Mouse (Mus musculus) megakaryocyte, embryonic 14.5 days (primary cell): Measurements from ENCODE around the gene Rbfox2. TPM values are rescaled to one million over a fixed set of nuclear protein-coding genes. Genes with fewer than 3 reads are reported as not detected.

ENCODE experiments used
- H3K27me3 ChIP-seq: replicated peaks from 2 replicates; pipeline ENCODE3; 2012; ENCODE audit warnings: inconsistent platforms
- H3K36me3 ChIP-seq: replicated peaks from 2 replicates; pipeline ENCODE3; 2012; ENCODE audit warnings: low read length, inconsistent platforms, mixed read lengths
- H3K4me1 ChIP-seq: 2 replicates; pipeline ENCODE4 v1.6.1; 2012; ENCODE audit warnings: inconsistent platforms
- H3K4me3 ChIP-seq: replicated peaks from 2 replicates; pipeline ENCODE3; 2012; ENCODE audit warnings: moderate library complexity, mild to moderate bottlenecking, inconsistent platforms
- H3K9me3 ChIP-seq: 2 replicates; pipeline ENCODE4 v1.6.1; 2012; ENCODE audit warnings: inconsistent platforms
- FLI1 ChIP-seq: IDR thresholded peaks from 2 replicates; pipeline ENCODE4 v1.6.1; 2012; ENCODE audit warnings: low read length, inconsistent platforms, mixed read lengths
- GATA1 ChIP-seq: IDR thresholded peaks from 3 replicates; pipeline ENCODE4 v1.6.1; 2012; ENCODE audit warnings: mixed read lengths, low read length, inconsistent platforms, borderline replicate concordance
- polyA plus RNA-seq: library from polyadenylated mRNA; stranded (reverse); fragments of >175 nt; gene quantifications from 2 replicates; pipeline ENCODE4 v1.2.3, GENCODE M21; 2012; ENCODE audit warnings: low replicate concordance; ENCODE audit not compliant: insufficient read depth

Rbfox2 gene
- polyA plus RNA-seq, 1 experiment: 0.76 TPM

GRCm38 (mm10) chr15:77156525-77156924, 150.3 kb downstream of the Rbfox2 start:
- no peak overlapping the region for H3K4me3 ChIP-seq
- no peaks in the 10 kb centered on the region for H3K9me3 ChIP-seq
- H3K36me3 ChIP-seq: no peaks in the 10 kb centered on the region
- TF ChIP-seq GATA1 (no peak), FLI1 (no peak)
- peaks cover 35% of the 10 kb centered on the region for H3K27me3 ChIP-seq
- peaks cover 17% of the 10 kb centered on the region for H3K4me1 ChIP-seq

GRCm38 (mm10) chr15:77154248-77154785, 152.5 kb downstream of the Rbfox2 start:
- Histone ChIP-seq H3K9me3 (no peaks in the 10 kb centered on the region), H3K4me3 (no peak overlapping the region), H3K4me1 (peaks cover 24% of the 10 kb centered on the region), H3K27me3 (peaks cover 43% of the 10 kb centered on the region), H3K36me3 (no peaks in the 10 kb centered on the region)
- TF ChIP-seq FLI1 (no peak), GATA1 (no peak)

- no peak for TF ChIP-seq FLI1
- TF ChIP-seq GATA1: no peak
- Histone ChIP-seq H3K9me3 (no peaks in the 10 kb centered on the region), H3K36me3 (no peaks in the 10 kb centered on the region), H3K27me3 (peaks cover 46% of the 10 kb centered on the region), H3K4me3 (peak overlapping the region; percentile 43), H3K4me1 (peaks cover 31% of the 10 kb centered on the region)
These were observed 153.2 kb downstream of the Rbfox2 start for GRCm38 (mm10) chr15:77153625-77154024.

- Histone ChIP-seq H3K4me1 (peaks cover 32% of the 10 kb centered on the region), H3K9me3 (no peaks in the 10 kb centered on the region), H3K4me3 (no peak overlapping the region), H3K27me3 (peaks cover 46% of the 10 kb centered on the region), H3K36me3 (no peaks in the 10 kb centered on the region)
- TF ChIP-seq GATA1 (no peak), FLI1 (no peak)
These were observed 153.7 kb downstream of the Rbfox2 start for GRCm38 (mm10) chr15:77153088-77153546.

GRCm38 (mm10) chr15:77152336-77153087, 154.3 kb downstream of the Rbfox2 start:
- TF ChIP-seq GATA1: no peak
- TF ChIP-seq FLI1: no peak
- Histone ChIP-seq H3K4me1 (peaks cover 32% of the 10 kb centered on the region), H3K4me3 (peak overlapping the region; percentile 73), H3K36me3 (no peaks in the 10 kb centered on the region), H3K9me3 (no peaks in the 10 kb centered on the region), H3K27me3 (peaks cover 46% of the 10 kb centered on the region)

GRCm38 (mm10) chr15:77151816-77152215, 155.0 kb downstream of the Rbfox2 start:
- Histone ChIP-seq H3K36me3 (no peaks in the 10 kb centered on the region), H3K9me3 (no peaks in the 10 kb centered on the region), H3K4me1 (peaks cover 32% of the 10 kb centered on the region), H3K4me3 (no peak overlapping the region), H3K27me3 (peaks cover 46% of the 10 kb centered on the region)
- TF ChIP-seq GATA1: no peak
- TF ChIP-seq FLI1: no peak

GRCm38 (mm10) chr15:77151178-77151577, 155.6 kb downstream of the Rbfox2 start:
- H3K9me3 ChIP-seq: no peaks in the 10 kb centered on the region
- no peaks in the 10 kb centered on the region for H3K36me3 ChIP-seq
- TF ChIP-seq GATA1 (no peak), FLI1 (no peak)
- peaks cover 32% of the 10 kb centered on the region for H3K4me1 ChIP-seq
- no peak overlapping the region for H3K4me3 ChIP-seq
- peaks cover 44% of the 10 kb centered on the region for H3K27me3 ChIP-seq

- TF ChIP-seq GATA1: no peak
- TF ChIP-seq FLI1: no peak
- Histone ChIP-seq H3K4me3 (no peak overlapping the region), H3K27me3 (peaks cover 47% of the 10 kb centered on the region)
These were observed 156.4 kb downstream of the Rbfox2 start for GRCm38 (mm10) chr15:77150424-77150841.

GRCm38 (mm10) chr15:77150000-77150399, 156.8 kb downstream of the Rbfox2 start:
- Histone ChIP-seq H3K36me3 (no peaks in the 10 kb centered on the region), H3K9me3 (no peaks in the 10 kb centered on the region), H3K27me3 (peaks cover 47% of the 10 kb centered on the region), H3K4me1 (peaks cover 32% of the 10 kb centered on the region), H3K4me3 (no peak overlapping the region)
- TF ChIP-seq FLI1: no peak
- TF ChIP-seq GATA1: no peak

More at GRCm38 (mm10) chr15:77150424-77150841, 156.4 kb downstream of the Rbfox2 start:
- H3K9me3 ChIP-seq: no peaks in the 10 kb centered on the region
- no peaks in the 10 kb centered on the region for H3K36me3 ChIP-seq
- H3K4me1 ChIP-seq: peaks cover 32% of the 10 kb centered on the region

- Histone ChIP-seq H3K4me1 (peaks cover 32% of the 10 kb centered on the region), H3K9me3 (no peaks in the 10 kb centered on the region), H3K4me3 (no peak overlapping the region), H3K27me3 (peaks cover 48% of the 10 kb centered on the region), H3K36me3 (no peaks in the 10 kb centered on the region)
- TF ChIP-seq FLI1 (no peak), GATA1 (no peak)
These were observed 157.3 kb downstream of the Rbfox2 start for GRCm38 (mm10) chr15:77149551-77149950.

- H3K4me3 ChIP-seq: no peak overlapping the region
- H3K9me3 ChIP-seq: no peaks in the 10 kb centered on the region
- TF ChIP-seq FLI1: no peak
- peaks cover 15% of the 10 kb centered on the region for H3K4me1 ChIP-seq
- H3K36me3 ChIP-seq: no peaks in the 10 kb centered on the region
- H3K27me3 ChIP-seq: peaks cover 33% of the 10 kb centered on the region
These were observed 159.9 kb downstream of the Rbfox2 start for GRCm38 (mm10) chr15:77146942-77147341.
